Mouse (Mus musculus) ES-Bruce4 (cell line): ENCODE measurements around the gene Arhgap10.

ENCODE experiments used
- CTCF ChIP-seq: IDR thresholded peaks from one replicate; pipeline ENCODE4 v1.8.1; 2011; ENCODE audit warnings: low read depth, low read length
- EP300 ChIP-seq: IDR thresholded peaks from 2 replicates; pipeline ENCODE4 v1.6.1; 2011; ENCODE audit warnings: low read depth, low read length; ENCODE audit not compliant: insufficient read depth

GRCm38 (mm10) chr8:77376451-77376853 is 141.3 kb downstream of the Arhgap10 start:
- TF ChIP-seq CTCF (no peak), EP300 (no peak)
